Mouse (Mus musculus): ENCODE data around the gene Slc22a13. TPM values are rescaled to one million over a fixed set of nuclear protein-coding genes. Genes with fewer than 3 reads are reported as not detected.
"Not testable (repeated sequence)": the region's sequence is repeated elsewhere in the genome, so short reads cannot be mapped to it uniquely, and the experiment has no call there.

Slc22a13 gene
- under 1 TPM in 1 of 2 experiments, not detected in 1; 0.24 TPM for total RNA-seq (2021)
- long read RNA-seq, experiment 1, result 0 reads
- long read RNA-seq, experiment 2, result 0 reads

DNA sequence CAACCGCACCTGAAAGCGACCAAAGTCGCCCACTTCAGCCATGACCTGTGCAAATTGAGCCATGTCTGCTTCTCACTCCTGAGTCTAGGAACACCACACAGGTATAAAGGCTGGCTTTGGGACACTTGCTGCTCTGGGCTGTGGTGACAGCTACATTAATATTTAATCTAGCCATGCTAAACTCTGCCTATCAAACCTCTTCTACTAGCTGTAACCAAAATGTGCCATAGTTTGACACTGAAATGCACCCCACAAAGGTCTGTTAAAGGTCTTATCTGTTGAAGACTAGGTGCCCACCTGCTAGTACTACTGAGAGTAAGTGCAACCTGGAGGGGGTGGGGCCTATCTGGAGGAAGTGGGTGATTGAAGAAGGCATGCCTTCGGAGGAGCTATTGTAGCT is at the start of gene Slc22a13:
Slc22a13 (minus strand) TSS at position 101 of the 400 bp plus-strand sequence.
- no peak for DNase-seq (ENCODE audit: low spot score in 2 of 2)

DNA sequence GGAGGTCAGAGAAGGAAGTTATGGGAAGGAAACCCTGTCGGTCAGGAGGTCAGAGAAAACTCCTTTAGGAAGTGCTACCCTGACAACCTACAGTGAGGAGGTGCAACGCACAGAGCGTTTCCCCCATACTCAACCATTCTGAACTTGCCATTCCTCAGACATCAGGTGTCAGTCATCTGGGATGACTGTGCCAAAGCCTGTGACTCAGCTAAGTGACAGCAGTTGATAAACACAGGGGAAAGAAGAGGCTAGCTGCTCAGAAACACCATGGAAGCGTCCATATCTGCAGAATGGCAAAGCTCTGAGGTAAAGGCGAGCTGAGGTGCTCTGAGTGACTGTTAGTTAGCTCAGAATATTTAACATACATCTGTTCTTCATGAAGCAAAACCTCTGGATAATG is 49.2 kb upstream of the Slc22a13 start:
- DNase-seq (ENCODE audit: low spot score in 2 of 2), result no peak

DNA sequence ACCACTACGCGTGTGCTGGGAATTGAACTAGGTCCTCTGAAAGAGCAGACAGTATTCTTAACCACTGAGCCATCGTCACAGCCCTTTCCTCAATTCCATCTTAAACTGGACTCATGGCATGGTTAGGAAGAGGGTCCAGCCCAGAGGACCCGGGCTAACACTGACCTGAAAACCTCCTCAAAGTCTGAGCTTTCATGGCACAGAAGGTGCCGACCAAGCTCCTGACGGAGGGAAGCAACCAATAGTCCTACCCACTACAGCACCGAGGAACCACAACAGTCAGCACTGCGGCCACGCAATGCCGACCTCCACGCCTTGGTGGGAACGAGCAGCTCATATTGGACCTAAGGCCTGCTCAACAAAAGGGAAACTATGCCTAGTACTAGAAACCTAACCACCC is 47.3 kb upstream of the Slc22a13 start:
- no peak for DNase-seq (ENCODE audit: low spot score in 2 of 2)

DNA sequence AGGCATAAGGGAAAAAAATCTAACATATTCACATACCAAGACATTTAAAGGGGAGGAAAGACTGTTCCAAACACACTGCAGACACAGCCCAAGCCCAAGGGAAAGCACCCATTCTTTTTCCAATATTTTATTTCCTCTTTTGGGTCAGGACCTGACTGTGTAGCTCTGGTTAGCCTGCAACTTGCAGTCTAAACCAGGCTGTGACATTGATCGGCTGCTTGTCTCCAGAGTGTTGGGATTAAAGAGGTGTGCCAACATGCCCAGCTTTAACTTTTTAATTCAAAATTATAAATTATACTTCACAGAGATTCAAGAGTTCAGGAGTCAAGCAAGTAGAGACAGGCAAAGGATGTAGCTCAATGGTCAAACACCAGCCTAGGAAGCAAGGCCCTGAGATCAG is 46.2 kb upstream of the Slc22a13 start:
- no peak for DNase-seq (ENCODE audit: low spot score in 2 of 2)

DNA sequence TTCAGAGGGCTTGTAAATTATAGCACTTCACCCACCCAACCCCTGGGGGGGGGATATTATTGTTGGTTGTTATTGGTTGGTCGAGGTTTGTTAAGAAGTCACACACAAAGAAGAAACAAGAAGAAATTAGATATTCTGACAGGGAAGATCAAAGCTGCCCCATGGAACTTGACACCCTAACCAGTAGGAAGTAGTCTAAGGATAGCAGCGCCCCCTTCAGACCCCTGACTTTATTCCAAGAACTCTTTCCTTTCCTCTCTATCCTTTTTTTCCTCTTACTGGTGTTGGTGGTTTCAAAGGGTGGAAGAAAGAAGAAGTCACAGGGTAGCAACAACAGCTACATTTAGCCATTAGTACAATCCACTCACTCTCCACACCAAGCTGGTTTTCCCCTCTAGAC is 45.3 kb upstream of the Slc22a13 start:
- DNase-seq (ENCODE audit: low spot score in 2 of 2), result no peak

DNA sequence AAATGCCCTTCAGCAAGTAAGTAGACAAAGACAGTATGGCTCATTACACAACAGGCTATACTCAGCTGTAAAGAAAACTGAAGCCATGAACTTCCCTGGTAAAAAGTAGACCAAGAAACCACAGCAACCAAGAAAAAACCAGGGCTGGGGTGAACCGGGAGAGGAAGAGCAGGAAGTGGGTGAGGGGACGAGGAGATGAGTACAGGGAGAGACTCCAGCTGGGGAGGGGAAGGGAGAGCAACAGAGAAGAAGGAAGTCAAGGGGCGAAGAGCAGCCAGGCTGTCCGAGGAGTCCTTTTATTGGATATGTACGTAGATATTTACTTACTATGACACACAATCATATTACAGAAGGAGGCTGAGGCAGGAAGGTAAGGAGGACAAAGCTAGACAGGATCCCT is 39.1 kb upstream of the Slc22a13 start:
- no peak for DNase-seq (ENCODE audit: low spot score in 2 of 2)

DNA sequence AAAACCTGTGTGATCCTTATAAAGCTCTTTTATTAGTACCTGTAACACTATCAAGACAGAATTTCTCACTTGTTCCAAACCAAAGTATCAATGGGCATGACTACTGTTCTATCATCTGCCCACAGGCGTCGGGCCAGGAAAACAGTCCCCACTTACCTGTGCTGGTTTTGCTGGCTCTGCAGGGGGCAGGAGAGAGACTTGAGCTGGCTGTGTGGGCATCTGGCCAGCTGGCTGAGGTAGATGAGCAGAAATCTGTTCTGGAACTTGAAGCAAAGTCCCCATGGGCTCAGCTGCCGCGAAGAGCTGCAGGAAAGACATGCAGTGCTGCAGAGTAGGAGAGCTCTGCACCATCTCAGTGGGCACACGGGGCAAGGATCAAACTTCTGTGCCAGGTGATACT is 37.9 kb upstream of the Slc22a13 start:
- no peak for DNase-seq (ENCODE audit: low spot score in 2 of 2)

DNA sequence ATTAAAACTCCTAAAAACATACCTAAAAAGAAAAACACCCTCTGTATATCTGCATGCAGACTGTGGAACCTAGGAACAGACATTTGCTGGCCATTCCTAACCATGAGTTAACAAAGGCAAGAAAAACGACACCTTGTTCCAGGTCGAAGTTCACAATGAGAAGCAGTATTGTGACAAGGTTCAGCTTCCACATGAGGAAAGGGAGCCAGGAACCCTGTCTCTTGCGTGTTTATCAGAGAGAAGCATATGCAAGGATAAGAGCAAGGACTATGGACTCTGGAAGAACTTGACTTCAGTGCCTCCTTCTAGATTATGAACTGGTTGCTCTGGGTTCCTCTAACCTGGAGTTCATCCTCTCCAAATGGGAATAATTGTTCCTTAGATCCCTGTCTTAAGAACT is 35.1 kb upstream of the Slc22a13 start:
- DNase-seq (ENCODE audit: low spot score in 2 of 2), result no peak

DNA sequence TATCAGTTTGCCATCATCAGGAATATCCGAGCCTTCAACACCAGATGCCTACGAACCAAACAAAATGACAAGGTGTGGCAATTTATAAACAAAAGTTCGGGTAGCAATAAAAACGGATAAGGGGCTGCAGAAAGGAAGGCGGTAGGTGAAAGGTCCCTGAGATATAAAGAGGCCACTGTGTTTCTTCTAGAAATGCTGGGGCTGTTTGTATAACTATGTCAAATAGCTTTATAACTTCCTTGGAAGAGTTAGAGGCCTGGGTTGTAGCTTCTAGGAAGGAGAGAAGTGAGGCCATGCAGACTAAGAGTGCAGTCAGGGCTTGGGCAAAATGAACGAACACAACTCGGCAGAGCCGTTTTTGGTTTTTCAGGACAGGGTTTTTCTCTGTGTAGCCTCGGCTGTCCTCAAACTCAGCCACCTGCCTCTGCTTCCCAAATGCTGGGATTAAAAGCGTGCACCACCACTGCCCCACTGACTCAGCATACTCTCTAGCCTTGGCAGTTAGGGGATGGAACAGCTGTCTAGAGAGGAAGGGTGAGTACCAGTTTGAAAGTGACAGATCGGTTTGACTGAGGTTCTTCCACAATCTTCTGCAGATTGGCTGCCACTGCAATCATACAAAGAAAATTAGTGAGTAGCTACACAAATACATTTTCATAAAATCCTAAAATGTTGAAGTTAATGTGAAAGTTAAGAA is 32.4 kb upstream of the Slc22a13 start:
- no peak for DNase-seq (ENCODE audit: low spot score in 2 of 2)

DNA sequence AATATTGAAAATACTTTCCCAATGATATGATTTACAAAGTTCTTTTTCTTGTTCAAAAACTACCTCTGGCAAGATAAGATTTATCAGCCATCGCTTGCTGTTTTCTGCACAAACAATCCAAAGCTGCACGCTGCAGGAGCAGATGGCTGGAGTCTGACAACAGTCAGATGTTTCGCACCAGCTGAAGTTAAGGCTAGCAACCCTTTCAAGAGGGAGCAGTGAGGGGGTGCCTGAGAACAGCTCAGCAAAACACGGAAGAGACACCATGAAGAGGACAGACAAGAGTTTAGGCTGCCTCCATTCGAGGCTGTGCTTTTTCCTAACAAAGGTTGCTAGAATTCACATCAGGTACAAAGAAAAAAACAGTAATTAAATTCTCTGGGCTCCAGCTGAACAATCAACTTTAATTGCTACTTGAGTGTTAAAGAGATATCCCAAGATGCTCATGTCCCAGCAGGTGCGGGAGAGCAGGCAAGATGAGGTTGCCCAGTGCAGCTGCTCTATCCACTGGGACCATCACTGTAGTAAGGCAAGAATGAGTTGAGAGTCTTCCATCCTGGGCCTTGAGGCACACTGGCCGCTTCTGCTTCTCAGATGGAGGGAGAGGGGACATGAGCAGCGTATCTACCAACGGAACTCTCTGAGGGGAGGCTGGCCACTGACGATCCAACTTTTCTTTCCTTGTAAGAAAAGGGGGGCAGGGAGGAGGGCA is 31.5 kb upstream of the Slc22a13 start:
- DNase-seq (ENCODE audit: low spot score in 2 of 2), result peak in 1 of 2 experiments; percentile 10

DNA sequence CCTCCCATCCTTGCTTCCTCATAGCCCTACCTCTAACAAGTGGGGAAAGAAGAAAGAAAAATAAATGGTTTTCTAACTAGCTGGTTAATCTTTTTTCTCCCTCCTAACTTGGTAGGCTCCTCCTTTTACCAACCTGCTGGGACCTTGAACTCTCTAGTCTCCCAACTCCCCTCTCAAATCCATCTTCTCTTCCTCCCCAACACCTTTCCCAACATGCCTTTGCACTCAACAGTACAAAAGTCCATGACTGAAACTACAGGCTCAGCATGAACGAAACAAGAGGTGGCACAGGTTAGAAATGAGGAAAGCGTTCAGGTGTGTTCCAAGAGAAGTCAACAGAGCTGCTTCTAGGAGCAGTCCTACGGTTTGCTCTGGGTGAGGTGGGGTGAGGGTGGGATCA is 30.4 kb upstream of the Slc22a13 start:
- no peak for DNase-seq (ENCODE audit: low spot score in 2 of 2)

DNA sequence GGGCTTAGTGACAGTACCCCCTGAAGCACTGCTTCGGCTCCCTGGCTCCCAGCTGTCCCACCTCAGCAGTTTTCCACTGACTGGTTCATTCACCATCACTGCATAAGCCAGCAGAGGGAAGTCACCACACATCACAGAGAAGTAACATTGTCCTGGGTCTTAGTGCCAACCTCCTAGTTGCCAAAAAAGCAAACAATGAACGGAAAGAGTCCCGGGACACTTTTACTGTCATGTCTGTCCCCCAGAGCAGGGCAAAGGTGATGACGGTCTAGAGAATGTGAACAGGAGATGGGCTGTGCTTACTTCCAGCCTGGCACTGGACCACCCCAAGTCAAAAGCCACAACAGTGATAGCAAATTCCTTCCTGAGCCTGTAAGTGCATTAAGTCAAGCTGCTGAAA is 29.9 kb upstream of the Slc22a13 start:
- no peak for DNase-seq (ENCODE audit: low spot score in 2 of 2)

DNA sequence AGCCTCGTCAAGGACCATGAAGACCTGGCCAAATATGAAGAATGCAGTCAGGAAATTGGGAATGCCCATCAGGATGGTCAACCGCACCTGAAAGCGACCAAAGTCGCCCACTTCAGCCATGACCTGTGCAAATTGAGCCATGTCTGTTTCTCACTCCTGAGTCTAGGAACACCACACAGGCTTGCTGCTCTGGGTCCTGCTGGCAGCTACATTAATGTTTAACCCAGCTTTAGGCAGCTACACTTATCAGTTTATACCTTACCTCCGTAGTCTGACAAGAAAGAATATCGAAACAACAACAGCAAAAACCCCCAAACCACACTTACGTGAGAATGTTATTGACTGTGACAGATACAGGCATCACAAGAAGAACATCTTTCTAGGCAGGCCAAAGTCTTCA is 22.7 kb upstream of the Slc22a13 start:
- DNase-seq (ENCODE audit: low spot score in 2 of 2), result no peak

DNA sequence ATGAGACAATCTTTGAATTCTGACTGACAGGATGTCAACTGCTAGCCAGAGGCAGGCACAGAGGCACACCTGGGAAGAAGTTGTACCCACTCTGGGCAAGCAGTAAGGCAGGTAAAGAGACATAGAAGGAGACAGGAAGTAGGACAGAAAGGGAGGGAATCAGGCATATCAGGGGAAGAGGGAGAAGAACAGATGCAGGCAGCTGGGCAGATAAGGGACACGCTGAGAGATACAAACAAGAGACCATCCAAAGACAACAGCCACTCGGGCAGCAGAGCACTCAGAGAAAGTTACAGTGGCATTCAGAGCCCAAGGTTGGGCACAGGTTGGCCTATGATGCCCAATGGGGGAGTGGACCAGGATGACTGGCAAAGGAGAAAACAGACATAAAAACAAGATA is 21.9 kb upstream of the Slc22a13 start:
- DNase-seq (ENCODE audit: low spot score in 2 of 2), result no peak

DNA sequence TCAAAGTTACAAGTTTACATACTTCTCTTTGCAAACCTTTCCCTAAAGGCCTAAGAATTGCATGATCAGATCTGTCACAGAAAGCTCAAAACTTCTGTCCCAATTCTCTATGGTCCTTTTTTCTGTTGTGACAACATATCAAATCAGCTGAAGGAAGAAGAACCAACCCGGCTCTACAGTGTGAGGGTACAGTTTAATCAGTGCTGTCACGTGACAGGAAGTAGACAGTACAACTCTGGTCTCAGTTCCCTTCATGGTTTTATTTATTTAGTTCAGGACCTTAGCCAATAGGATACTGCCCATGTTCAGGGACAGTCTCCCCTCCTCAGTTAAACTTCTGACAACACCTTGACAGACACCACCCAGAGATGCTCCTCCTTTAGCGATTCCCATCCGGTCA is 11.4 kb upstream of the Slc22a13 start:
- DNase-seq (ENCODE audit: low spot score in 2 of 2), result no peak

DNA sequence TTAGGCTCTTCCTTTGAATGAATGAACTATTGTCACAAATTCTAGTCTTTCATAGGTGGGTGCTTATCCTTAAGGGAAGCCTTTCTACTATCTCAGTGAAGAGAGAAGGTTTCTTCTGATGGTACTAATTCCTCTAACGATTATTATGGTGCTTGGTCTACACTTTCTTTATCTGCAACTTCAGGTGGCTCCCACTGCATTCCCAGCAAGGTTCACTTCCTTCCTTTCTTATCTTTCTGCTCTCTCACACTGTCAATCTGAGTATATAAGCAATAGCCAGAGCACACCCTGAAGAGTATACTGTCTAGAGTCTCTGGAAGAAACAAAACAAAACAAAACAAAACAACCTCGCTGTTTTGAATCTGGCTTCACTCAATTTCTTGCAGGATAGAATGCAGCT is 10.8 kb upstream of the Slc22a13 start:
- DNase-seq (ENCODE audit: low spot score in 2 of 2), result no peak

DNA sequence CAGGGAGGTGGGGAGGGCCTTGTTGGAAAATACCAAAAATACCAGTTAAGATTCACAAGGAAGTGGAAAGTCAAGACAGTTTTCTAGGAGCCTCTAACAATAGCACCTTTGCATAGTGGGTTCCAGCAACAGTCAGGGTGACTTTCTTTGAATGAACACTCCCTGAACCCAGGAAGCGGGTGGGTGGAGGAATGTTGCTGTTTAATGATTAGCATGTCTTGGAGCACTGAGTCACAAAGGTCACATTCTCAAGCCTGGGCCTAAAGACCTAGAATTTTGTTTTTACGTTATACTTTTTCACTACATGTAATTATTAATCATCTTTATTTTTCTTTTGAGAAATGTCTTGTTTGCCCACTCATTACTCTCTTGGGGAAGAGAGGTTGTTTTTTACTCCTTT is 6.4 kb upstream of the Slc22a13 start:
- DNase-seq (ENCODE audit: low spot score in 2 of 2), result not testable (repeated sequence)

DNA sequence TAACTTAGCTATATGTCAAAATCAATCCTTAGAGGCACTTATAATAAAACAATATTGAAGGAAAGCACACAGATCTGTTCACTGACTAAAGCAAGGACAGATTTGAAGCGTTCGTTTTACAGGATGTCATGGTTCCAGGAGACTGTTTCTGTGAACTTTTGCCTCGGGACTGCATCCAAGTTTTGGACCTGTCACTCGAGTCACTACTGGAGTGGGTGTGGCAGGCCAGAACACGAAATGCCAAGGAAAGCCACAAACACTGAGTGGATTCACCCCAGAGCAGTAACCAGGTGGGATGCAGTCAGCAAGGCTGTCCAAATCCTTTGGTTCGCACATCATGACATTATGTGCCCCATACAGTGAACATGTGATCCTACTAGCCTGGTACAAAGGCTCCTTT is 5.7 kb upstream of the Slc22a13 start:
- DNase-seq (ENCODE audit: low spot score in 2 of 2), result no peak

DNA sequence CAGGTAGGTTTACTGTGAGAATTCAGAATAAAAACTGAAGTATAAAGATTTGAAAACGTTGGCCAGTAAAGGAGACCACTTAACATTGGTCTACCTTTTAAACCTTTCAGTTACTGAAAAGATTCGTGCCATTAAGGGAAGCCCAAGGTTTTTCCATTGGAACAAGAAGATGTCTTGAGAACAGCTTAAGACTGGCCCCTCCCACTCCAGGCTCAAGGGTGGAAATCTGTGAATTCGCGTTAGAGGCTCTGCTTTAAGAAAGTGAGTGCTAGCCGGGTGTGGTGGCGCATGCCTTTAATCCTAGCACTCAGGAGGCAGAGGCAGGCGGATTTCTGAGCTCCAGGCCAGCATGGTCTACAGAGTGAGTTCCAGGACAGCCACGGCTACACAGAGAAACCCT is 4.1 kb upstream of the Slc22a13 start:
- no peak for DNase-seq (ENCODE audit: low spot score in 2 of 2)

DNA sequence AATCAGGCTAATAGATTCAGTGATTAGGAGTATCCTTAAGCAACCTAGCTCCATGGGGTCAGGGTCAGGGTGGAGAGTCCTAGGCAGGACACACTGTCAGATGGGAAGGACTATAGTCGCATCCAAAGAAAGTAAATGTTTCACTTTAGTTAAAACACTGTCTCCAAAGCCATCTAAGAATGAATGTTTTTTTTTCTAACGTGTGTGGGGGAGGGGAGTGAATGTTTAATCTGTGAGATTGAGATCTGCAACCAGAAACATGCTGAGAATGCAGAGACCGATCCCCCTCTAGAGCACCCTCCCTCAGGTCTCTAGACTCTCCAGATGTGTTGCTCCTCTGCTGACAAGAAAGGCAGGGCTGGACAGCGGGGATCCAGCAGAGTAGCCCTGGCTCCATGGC is 1.8 kb downstream of the Slc22a13 start:
- no peak for DNase-seq (ENCODE audit: low spot score in 2 of 2)

DNA sequence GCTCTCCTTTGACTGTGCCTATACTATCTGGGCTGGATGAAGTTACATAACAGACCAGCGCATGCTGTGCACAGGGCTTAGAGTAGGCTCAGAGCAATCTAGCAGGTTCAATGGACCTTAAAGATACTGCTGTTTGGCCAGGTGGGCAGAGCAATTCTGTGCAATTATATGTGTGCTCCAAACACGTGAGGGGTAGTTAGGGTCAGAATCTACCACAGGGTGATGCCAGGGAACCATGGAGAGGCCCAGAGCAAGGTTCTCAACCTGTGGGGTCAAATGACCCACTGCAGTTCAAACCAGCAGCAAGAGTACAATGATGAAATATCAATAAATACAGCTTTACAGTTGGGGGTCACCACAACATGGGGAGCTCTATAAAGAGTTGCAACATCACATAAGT is 2.2 kb downstream of the Slc22a13 start:
- no peak for DNase-seq (ENCODE audit: low spot score in 2 of 2)

DNA sequence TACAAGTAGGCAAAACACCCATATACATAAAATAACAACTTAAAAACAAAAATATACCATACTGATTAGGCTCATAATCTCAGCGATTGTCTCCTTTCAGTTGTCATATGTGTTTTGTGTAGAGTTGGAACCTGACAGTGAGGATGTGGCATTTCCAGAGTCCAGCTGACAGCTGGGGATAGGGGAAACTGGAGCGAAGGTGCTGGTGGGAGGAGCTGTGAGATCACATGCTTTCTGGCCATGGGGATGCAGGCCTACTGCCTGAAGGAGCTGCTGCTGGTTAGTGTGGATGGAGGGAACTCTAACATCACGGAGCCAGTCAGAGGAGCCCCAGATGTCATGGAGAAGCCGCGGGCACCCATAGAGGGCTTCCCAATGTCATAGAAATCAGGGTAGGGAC is 3.1 kb downstream of the Slc22a13 start:
- no peak for DNase-seq (ENCODE audit: low spot score in 2 of 2)

DNA sequence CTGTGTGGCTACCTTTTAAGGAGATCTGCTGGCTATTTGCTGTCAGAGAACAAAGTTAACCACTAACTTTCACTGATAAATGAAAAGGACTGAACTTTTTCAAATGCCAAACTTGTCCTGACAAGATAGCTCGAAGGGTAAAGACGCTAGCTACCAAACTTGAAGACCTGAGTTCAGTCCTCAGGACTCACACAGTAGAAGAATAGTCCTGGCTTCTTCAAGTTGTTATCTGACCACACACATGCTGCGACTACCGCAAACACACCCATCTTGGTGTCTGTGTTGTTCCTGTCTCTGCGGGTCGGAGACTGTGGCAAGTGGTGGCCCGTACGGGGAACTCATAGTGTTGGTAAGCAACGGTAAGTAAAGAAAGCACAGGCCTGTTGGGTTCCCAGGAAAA is 5.3 kb downstream of the Slc22a13 start:
- no peak for DNase-seq (ENCODE audit: low spot score in 2 of 2)

Data from layer of hippocampus, postnatal 14 days (tissue).